Mouse (Mus musculus) colon, adult 2 months (tissue): ENCODE results near the gene Gm5737. TPM values are rescaled to one million over a fixed set of nuclear protein-coding genes. Genes with fewer than 3 reads are reported as not detected.

Source experiments
- polyA plus RNA-seq: library from polyadenylated mRNA; depleted of rRNA; stranded (reverse); fragments of >200 nt; gene quantifications from 2 replicates; pipeline ENCODE4 v1.2.3, GENCODE M21; 2012; rRNA removed

Gene Gm5737
- polyA plus RNA-seq = 0.08 TPM in 1 of 2 replicates, not detected in the other

DNA sequence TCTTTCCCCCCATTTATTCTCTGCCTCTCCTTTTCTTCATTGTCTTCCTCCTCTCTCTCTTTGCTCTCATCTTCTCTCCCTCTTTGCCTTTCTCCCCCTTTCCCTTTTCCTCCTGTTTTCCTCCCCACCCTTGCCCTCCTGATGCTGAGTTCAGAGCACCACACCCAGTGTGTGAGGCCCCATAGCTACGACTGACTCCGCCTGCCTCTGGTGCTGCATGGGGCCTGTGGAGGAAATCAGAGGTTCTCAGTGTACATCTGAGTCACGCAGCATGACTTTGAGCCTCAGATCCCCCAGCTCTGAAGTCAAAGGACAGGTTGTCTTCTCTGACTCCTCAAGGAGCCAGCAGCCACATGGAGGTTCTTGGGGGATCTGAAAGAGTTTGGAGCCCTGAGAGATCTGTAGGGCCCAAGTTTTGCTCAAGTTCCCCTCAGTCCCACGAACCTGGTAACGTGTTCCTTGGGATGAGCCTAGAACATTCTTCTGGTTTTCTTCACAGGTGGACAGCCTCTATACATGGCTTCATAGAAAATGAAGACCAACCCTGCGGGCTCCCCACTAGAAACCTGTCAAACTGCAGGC, at the start of gene Gm5737:
Gene Gm5737 (plus strand): TSS at position 532 of the 582 bp plus-strand sequence.

DNA sequence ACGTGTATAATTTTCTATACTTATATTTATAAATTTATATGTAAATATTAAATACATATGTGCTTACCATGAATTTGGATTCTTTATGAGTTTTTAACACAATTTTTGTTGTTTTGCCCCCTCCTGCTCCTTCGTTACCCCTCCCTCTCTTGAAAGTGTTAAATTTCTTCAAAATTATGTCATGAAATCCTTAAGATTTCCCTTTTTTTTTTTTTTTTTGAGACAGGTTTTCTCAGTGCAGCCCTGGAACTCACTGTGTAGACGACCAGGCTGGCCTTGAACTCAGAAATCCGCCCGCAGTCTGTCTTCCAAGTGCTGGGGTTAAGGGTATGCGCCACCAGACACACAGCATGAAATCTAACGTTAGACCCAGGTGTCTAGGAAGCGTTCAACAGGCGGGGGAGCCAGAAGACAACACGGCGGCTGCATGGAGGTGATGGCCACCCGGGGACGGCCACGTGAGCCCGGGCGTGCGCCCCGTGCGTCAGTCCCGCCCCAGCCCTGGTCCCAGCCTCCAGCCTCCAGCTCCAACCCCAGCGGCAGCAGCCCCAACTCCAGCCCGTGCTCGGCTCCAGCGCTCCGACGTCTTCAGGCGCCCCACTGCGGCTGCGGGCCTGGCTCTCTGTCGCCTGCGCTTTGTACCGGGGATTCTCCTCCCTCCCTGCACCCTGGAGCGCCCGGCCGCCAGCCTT, 30.3 kb downstream of the Gm5737 start, which contains the start of gene Eef2k:
Gene Eef2k (plus strand): TSS at position 487 of the 692 bp plus-strand sequence.

Other genes with a start within 250 kb of the Gm5737 start
- gene Uqcrc2, start 177.2 kb upstream of the Gm5737 start, polyA plus RNA-seq = 51.4 and 59.9 TPM in 2 replicates
- not detected in 2 replicates for gene Pdzd9, start 142.0 kb upstream of the Gm5737 start, polyA plus RNA-seq
- 7.5 and 8.1 TPM in 2 replicates for gene Mosmo, start 134.7 kb upstream of the Gm5737 start, polyA plus RNA-seq
- 0.08 and 0.10 TPM in 2 replicates for gene Vwa3a, start 73.0 kb upstream of the Gm5737 start, polyA plus RNA-seq
- 36.6 and 38.0 TPM in 2 replicates for gene Eef2k, start 30.5 kb downstream of the Gm5737 start, polyA plus RNA-seq
- 13.6 and 15.1 TPM in 2 replicates for gene Polr3e, start 105.4 kb downstream of the Gm5737 start, polyA plus RNA-seq
- 11.5 and 17.6 TPM in 2 replicates for gene Cdr2, start 169.9 kb downstream of the Gm5737 start, polyA plus RNA-seq
- gene Mfsd13b, start 170.1 kb downstream of the Gm5737 start, polyA plus RNA-seq = 0.20 and 0.95 TPM in 2 replicates
- 34.3 and 38.2 TPM in 2 replicates for gene Mettl9, start 222.1 kb downstream of the Gm5737 start, polyA plus RNA-seq